Mouse (Mus musculus): ENCODE results near the gene Vgll4. TPM values are rescaled to one million over a fixed set of nuclear protein-coding genes. Genes with fewer than 3 reads are reported as not detected.

Gene Vgll4
- total RNA-seq, 2 experiments from 2014 or later = 57.6 to 59.9 TPM

DNA sequence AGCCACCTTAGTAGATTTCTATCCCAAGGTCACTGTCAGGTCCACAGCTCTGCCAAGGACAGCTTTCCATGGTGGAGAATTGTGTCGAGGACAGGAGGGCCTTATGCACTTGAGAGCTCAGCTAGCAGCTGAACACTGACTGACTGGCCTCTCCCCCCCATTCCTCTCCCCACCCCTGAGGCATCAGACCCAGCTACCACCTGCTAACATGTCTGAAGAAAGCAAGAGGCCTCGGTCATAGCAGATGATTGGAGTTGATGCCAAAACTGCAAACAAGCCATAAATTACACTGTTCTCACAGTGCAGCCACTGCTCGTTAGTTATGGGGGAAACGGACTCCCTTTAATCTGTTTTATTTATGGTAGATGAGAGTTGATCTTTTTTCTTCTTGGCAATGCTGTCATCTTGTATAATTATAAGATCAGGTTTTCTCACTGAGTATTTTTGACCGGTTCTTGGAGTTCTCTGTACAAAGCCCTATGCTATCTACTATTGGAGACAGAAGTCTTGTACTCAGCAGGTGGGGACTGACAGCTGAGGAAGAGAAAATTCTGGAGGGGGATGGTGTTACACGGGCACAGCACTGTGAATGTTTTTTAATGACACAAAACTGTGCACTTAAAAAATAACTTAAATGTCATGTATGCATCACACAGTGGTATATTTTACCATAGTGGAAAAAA is 155.5 kb downstream of the Vgll4 start:
- DNase-seq (ENCODE audit: low spot score in 2 of 2) = no peak

DNA sequence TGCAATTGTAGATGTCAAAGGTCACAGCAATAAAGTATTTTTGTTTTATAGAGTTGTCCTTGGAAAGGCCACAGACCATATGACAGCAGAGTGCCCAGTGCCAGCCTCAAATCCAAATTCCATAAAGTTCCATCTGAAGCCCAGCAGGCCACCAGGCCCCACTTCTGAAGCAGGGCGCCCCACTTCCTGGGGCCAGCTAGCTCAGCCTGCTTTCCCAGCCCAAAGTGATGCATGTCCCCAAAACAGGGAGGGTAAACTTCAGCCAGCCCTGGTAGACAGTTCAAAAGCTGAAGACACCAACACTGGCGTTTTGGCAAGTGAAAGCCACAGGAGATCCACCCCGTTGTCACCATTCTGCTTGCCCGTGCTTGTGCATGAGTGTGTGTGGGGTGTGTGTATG is 157.0 kb downstream of the Vgll4 start:
- no peak for DNase-seq (ENCODE audit: low spot score in 2 of 2)

DNA sequence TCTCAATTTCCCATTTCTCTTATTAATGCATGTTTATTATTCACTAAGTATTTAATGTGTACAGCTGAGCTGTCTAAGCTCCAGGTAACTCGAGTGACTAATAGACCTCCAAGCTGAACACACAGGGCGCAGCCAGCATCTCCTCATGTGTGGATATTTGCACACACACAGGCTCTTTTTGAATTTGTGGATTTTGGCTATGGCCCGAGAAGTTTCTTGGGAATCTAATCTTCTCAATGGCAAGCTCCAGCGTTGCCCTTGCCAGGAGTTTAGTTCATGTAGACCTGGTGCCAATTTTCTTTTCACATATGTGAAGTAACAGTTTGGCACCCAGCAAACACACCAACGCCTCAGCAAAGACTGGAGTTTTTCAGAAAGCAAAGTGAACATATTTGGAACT is 157.5 kb downstream of the Vgll4 start:
- DNase-seq (ENCODE audit: low spot score in 2 of 2) = no peak

Other genes starting within 250 kb of the Vgll4 start
- gene Tamm41, start 67.9 kb upstream of the Vgll4 start, total RNA-seq (2021) = 10 to 100 TPM; 31.2 to 31.8 TPM
- gene Syn2, start 164.9 kb upstream of the Vgll4 start, total RNA-seq (2021) = 10 to 100 TPM; 30.8 to 43.9 TPM